Mouse (Mus musculus) lung, postnatal 10 days (tissue): Measurements from ENCODE around the gene Lrriq4.

Experiments used
- DNase-seq: peaks from one replicate; pipeline ENCODE4 v3.0.0; 2021

Lrriq4 gene

DNA sequence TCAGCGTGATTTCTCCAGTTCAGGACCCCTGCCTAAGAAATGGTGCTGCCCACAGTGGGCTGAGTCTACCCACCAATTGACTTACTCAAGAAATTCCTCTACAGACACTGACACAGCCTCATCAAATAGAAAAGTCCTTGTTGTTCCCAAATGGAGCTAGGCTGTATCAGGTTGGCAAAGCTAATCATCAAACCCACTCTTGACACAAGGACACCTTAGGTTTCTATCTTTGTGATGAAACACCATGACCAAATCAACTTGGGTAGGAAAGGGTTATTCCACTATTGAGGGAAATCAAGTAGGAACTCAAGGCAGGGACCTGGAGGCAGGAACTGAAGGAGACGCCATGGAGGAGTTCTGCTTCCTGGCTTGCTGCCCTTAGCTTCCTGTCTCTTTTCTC is at the start of gene Lrriq4:
TSS of gene Lrriq4 (plus strand) at position 301 of the 400 bp plus-strand sequence.
- DNase-seq, result no peak

DNA sequence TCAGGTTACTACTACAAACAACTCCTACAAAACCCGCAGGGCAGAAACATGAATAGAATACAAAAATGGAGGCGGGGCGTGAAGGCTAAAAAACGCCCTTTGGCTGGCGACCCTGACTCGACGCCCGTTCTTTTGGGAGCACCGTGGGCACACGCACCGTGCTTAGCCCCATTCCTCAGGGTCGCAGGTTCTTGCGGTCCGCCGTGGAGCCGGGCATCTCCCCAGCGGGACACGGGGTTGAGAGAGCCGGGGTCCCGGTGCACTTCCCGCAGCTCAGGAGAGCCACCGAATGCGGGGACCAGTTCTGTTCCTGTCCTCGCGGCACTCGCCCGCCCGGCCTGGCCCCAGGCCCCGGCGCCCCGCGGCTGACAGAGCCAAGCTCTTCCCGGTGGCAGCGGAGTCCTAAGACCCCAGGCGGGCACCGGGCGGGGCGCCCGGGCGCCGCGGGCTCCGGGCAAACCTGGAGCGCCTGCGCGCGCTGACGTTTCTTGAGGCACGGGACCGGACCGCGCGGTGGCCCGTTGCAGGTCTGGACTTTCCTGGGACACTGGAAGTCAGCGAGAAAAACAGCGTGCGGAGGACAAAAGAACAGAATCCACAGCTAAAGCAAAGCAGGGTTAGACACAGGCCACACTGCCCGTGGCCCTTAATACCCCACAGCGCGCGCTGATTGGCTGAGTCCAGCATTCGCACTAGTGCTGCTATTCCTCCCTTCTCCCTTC is 49.0 kb upstream of the Lrriq4 start:
- DNase-seq, result peak; percentile 31

DNA sequence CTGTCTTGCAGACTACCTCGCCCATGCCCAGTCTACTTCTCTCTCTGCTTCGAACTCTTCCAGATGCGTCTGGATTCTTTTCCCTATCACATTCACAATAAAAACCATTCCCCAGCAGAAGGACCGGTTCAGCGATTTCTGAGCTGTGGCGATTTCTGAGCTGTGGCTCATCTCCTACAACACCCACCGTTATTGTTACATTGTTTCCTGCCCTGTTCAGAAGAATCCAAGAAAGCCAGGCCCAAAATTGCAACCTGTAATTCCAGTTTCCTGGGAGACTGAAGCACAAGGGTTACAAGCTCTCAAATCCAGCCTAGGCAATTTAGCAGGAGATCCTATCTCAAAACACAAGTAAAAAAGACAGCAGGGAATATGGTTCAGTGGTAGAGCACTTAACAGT is 47.0 kb upstream of the Lrriq4 start:
- no peak for DNase-seq

DNA sequence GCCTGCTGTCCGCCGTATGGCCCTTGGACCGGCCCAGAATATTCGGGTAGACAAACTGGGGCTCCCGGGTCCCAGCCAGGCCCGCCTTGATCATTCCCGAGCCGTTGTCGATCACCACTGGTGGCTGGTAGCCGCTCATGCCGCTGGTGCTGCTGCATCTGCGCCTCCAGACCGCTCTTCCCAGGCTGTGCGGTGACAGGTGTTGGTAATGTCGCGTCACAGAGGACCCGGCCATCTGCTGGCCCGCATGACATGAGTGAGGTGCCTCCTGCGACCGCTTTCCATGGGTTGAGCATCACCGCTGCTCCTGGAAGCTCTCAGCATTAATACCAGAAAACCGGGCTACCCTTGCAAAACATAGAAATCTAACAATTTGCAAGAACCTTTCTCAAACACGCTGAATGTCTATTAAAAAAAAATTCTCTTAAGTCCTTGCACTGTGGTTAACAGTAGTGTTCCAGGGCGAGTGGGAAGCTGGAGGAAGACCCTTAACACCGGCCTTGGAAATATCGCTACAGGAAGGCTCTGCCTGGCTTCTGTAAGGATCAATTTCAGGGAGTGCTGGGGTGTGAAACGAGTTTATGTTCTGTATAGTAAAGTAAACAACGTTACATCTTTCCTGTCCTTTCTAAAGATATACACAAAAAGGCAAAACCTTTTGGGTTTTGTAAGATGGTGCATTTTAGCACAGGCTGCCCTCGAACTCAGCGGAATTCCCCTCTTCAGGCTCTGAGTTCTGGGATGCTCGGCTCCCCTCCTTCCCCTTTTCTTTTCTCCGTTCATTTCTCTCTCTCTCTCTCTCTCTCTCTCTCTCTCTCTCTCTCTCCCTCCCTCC is 44.4 kb upstream of the Lrriq4 start, which contains the start of gene Actrt3:
TSS of gene Actrt3 (minus strand) at position 229 of the 835 bp plus-strand sequence.
- DNase-seq, result peak; percentile 20

DNA sequence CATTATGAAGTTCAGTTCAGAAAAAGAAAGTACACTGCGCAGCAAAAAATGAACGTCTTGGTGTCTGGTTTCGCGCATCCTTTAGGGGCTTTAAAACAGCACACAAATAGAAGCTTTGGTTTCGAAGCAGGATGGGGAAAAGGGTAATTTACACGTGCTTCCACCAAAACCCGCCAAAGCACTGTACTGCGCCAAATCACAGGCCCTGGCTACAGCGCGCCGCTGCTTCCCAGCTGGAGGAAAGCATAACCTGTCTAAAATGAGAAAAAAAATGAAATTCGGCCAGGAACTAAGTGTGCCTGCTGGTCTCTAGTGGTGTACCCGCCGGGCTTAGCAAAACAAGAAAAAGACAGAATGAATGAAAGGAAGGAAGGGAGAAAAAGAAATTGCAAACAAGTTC is 43.6 kb upstream of the Lrriq4 start:
- DNase-seq, result peak; percentile 21

DNA sequence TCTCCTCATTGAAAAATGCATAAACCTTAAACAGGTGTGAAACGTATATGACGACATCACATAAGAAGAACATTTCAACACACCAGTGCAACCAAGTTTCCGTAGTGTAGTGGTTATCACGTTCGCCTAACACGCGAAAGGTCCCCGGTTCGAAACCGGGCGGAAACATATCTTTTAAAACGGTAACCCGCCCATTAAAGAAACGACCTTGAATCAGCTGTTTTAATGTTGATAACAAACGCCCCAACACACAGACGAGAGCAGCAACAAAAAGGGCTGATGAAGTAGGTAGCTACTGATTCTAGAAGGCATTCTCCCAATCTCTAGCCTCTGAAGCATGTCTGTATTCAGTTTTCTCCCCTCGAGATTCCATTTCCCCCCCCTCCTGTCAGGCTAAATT is 43.1 kb upstream of the Lrriq4 start:
- peak; percentile 88 for DNase-seq

DNA sequence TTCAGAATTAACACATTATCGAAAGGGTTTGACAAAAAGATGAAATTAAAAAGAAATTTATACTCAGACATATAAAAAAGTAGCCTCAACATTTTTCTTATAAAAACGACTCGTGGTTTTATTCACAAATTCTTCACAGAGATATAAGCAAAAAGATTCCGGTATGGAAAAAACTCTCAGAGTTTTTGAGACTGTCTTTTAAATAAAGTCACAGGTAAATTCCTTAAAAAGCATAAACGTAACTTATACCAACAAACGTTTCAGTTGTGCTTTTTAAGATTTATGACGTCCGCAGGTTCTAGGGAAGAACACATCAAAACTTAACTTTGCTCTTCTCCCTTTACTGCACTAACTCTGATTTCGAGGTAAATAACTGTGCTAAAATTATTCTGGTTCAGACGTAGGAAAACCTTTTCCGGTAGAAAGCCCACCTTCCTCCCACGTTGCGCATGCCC is 42.7 kb upstream of the Lrriq4 start:
- no peak for DNase-seq

DNA sequence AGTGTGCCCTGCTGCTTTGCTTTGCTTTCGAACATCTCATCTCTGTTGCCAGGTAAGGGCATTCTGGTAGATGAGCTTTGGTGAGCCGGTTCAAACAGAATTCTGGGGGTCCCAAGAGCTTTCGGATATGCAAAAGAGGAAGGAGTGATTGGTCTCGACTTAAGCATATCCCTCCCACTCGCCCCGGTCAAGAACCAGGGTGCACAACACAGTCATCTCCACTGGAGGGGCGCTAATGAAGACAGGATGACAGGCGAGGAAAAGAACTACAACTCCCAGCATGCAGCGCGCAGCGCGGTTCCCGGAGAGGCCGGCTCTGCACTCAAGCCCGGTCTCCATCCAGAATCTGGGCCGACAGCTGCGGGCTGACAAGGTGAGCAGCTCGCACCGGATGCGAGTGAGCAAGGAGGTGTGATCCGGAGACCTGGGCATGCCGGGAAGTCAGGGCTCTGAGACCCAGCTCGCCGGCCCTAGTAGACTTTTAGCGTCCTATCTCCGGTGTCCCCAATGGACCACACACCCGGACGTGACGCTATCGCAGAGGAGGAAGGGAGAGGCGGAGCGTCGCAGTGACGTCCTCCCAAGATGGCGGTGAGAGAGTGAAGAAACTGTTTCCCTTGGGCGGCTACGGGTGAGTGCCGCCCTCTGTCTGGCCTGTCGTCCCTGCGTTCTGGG is 42.1 kb upstream of the Lrriq4 start, which contains the start of gene Mynn:
TSS of gene Mynn (plus strand) at position 1 of the 675 bp plus-strand sequence.
- peak; percentile 98 for DNase-seq

DNA sequence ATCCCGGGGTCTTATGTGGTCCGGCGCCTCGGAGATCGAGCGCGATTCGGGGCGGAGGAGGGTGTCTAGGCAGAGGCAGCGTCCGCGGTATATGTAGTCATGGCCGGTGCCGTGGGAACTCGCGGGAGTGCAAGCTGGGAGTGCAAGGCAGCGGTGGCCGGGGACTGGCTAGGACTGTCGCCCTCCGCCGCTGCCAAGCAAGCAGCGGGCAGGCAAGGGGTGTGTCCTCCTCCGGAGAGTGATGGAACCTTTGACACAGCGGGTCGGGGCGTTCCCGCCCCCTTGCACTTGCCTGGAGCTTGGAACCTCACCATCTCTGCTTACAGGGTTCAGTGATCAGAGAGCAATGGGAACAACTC is 41.6 kb upstream of the Lrriq4 start:
- peak; percentile 81 for DNase-seq

DNA sequence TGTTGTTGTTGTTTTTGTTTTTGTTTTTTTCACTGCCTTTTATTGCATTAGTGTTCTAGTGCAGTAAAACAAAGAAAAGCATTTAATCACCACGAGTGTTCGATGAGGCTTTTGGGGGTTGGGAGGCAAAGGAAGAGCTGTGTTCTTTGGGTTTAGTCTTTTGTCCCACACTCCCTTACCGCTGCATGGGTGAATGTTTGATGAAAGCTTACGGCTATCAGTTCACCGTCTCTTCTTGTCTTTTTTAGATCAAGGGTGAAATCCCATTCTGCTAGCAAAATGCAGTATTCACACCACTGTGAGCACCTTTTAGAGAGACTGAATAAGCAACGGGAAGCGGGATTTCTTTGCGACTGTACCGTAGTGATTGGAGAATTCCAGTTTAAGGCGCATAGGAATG is 41.1 kb upstream of the Lrriq4 start:
- no peak for DNase-seq

DNA sequence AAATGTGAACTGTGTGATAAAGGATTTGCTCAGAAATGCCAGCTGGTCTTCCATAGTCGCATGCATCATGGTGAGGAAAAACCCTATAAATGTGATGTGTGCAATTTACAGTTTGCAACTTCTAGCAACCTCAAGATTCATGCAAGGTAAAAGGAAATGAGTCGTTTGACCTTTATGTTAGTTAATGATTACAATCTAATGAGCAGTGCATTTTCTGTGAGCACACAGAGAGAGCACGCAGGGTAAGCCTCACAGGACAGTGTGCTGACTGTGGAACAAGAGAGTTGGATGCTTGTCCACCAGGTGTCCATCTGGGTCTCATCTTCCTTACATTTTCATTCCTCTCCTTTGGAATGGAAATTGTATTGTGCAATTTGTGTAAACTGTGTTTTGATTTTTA is 35.3 kb upstream of the Lrriq4 start:
- DNase-seq, result no peak

DNA sequence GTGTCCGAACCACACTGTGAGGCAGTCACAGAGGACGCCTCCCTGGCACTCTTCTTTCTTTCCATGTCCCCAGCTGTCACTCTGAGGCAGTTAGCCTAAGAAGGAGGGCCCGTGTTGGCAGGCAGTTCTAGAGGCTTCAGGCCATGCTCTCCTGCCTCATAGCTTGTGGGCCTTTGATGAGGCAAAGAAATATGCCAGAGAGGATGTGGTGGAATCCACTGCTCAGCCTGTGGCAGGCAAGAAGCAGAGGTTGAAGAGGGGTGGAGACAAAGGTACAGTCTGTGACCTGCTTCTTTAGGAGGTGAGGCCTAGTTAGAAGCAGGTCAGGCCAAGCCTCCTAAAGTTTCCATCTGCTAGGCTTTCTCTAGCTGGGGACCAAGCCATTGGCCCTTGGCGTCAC is 33.4 kb upstream of the Lrriq4 start:
- no peak for DNase-seq

DNA sequence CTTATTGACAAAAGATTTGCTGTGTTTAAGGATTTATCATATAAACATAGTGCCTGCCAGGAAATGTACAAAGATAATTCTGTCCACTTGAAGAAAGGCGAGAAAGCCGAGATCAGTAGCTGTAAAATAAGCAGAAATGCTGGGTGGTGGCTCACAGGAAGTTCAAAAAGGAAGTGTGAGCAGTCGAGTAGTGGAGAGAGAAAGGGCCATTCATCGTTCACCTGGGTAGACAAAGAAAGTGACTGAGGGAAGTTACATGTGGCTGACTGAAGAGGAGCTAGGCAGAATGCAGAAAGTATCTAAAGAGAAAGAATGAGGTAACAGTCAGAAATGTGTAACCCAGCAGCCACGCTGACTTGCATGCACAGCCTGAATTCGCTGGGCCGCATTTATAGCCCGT is 24.2 kb upstream of the Lrriq4 start:
- no peak for DNase-seq

DNA sequence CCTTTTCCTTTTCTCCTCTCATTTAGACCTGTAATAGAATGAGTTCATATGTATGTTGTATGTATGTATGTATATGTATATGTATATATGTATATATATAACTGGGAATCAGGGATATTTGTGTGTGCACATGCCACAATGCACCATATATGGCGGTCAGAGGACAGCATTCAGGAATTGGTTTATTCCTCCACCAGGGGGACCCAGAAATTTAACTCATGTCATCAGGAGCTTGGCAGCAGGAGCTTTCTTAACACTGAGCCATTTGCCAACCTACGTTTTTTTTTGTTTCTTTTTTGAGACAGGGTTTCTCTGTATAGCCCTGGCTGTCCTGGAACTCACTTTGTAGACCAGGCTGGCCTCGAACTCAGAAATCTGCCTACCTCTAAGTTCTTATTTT is 10.6 kb upstream of the Lrriq4 start:
- DNase-seq, result no peak

DNA sequence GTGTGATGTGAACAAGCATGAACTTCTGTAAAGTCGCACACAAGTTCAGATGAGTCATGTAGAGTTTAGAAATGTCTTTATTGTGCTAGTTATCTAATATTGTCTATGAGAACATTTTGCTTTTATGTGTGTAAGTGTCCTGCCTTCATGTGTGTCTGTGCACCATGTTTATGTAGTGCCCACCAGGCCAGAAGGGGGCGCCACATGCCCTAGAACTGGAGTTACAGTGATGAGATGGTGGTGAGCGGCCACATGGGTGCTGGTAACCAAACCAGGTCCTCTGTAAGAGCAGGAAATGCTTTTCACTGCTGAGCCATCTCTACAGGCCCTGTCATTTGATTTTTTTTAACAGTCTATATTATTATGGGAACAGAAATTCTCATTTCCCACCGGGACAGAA is 8.7 kb upstream of the Lrriq4 start:
- DNase-seq, result no peak

DNA sequence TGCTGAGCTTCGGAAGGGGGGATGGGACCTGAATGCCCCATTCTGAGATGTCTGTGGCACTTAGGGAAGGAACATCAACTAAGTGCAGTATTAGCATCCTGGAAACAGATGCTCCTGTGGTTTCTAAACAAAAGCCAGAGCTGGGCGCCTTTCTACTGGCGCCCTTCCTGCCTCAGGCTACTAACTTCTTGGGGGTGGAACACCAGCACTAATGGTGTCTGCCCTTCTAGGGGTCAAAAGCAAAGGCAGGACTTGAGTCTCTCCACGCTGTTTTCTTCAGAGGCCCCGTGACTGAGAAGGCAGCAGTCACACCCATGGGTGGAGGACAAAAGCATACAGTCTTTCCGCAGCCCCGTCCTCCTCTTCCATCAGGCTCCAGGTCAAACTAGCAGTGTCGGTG is 2.5 kb downstream of the Lrriq4 start:
- DNase-seq, result no peak

DNA sequence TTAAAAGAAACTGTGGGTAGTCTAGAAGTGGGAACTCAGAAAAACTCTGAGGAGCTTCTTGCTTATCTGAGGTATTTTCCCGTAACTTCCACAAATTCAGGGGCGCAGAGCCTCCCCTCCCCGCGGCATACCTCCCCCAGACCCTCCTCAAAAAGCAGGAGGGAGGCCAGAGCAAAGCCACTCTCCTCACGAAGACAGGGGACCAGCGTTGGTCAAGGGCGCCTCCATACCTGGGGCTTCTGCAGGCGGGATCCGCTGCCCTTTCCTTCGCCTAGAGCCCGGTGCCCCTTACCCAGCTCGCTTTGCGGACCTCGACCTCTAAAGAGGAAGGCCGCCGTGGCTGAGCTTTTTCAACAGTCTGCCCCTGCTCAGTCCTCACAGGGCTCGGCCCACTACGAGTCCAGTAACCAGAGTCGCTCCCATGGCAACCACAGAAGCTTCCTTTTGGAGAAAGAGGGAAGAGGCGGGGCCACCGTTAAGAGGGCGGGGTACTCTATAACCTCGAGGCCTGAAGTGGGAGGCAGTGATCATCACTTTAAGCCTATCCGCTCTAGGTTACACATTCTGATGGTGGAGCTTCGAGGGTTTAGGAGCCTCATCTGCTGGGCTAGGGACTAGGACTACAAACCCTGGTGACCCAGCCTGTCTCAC is 3.3 kb downstream of the Lrriq4 start, which contains the start of gene Lrrc34:
TSS of gene Lrrc34 (minus strand) at position 430 of the 651 bp plus-strand sequence.
- DNase-seq, result peak; percentile 76

DNA sequence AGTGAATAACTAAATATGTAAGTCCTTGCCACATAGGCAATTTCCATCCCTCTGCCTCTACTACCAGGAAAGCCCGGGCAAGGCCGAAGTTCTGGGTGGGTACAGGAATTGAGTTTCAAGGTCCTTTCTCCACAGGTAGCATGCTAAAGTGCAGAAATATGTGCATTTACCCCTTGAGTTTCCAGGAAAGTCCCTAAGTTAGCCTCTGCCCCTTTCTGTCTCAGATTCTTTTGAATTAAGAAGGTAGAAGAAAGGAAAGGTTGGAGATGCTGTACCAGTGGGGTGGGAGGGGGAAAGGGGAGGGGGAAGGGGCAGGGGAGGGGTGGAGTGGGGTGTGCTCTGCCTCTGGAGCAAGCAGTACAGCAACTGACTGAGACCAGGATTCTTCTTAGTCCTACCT is 4.2 kb downstream of the Lrriq4 start:
- DNase-seq, result no peak

DNA sequence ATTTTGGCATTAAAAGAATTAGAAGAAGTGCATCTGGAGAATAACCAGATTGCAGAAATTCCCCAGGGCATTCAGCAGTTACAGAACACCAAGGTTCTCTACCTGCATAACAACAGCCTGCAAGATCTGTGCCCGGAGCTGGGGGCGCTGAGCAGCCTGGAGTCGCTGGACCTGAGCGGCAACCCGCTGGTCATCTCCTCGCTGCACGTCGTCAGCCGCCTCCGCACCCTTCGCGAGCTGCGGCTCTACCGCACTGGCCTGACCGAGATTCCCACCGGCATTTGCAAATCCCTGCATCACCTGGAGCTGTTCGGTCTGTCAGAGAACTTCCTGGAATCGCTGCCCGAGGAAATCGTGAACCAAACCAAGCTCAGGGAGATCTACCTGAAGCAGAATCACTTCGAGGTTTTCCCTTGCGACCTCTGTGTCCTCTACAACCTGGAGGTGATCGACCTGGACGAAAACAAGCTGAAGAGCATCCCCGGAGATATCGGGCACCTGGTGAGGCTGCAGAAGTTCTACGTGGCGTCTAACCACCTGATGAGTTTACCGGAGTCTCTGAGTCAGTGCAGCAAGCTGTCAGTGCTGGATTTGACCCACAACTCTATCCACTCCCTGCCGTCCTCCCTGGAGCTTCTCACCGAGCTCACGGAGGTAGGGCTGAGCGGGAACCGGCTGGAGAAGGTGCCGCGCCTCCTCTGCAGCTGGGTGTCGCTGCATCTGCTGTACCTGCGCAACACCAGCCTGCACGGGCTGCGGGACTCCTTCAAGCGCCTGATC is 5.9 kb downstream of the Lrriq4 start:
- DNase-seq, result no peak

DNA sequence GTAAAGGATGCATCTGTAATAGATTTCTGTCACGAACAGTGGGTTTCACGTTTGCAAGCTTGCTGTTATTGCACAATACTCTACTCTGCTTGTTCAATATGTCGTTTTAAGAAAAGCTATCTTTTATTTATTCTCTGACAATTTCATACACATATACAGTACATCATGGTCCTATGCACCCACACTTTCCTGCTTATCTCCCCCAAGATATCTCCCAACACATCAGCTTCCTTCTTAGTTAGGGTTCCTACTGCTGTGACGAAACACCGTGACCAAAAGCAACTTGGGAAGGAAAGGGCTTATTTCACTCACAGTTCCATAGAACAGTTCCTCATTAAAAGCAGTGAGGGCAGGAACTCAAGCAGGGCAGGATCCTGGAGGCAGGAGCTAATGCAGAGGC is 11.6 kb downstream of the Lrriq4 start:
- no peak for DNase-seq

DNA sequence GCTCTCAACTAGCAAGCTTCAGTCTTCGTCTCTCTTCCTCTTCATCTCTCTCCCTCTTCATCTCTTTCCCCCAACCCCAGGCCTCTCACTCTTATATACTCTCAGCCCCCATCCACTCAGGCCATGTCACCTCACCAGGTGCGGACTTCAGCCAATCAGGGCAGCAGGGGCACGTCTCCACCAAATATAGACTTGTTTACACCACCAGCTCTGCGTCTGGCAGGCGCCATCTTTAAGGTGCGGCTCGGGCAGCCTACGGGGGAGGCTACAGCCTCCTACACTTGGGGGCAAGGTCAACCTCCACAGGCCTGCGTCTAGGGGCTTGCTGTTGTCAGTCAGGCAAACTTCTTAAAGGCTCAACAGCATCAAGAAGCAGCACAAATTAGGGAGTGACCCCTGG is 14.2 kb downstream of the Lrriq4 start:
- DNase-seq, result no peak

DNA sequence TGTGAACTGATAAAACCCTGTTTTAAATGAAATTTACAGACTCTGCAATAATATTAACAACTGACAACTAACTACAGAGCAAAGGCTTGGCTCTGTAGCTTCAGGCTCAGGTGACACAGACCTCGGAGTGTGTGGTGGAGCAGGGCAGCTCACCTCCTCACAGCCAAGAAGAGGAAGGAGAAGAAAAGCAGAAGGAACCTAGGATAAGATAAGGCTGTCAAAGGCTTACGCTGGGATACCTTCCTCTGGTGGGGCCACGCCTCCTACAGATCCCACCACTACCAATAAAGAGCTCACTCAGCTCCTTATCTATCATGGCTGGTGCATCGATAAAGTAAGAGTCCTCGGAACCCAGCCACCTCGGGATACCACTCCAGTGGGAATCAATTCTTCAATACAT is 38.9 kb downstream of the Lrriq4 start:
- DNase-seq, result no peak
